In genomic region chr6:117406757-117407156, GRCm38 (mm10) we compare ENCODE assay signal across 18 mouse cellular contexts.
DNase-seq lines count a peak whose midpoint lies in the region; ATAC-seq and TF ChIP-seq lines count a peak whose summit lies in the region.
"Had no signal": no experiment of that assay in that cellular context is flagged by ENCODE, and none has a peak within 500 bp of the region (broad histone marks: within the 10 kb centered on the region; RNA-seq: fewer than 3 reads in every experiment).

No protein-coding gene starts in this region.

- H3K9ac ChIP-seq in hindbrain, postnatal 0 days (replicated peaks; ENCODE audit: low read length) = no peak overlapping the region
- no peak overlapping the region for H3K9ac ChIP-seq in hindbrain, embryonic 13.5 days
- H3K9ac ChIP-seq in liver, embryonic 11.5 days (ENCODE audit: low read depth, low read length) = no peak overlapping the region
- no peak overlapping the region for H3K9ac ChIP-seq in liver, embryonic 12.5 days
- no peak overlapping the region for H3K9ac ChIP-seq in limb, embryonic 13.5 days
- no peak overlapping the region for H3K9ac ChIP-seq in stomach, postnatal 0 days (ENCODE audit: low read length)
- H3K9ac ChIP-seq: heart, embryonic 13.5 days; midbrain, embryonic 12.5 days; stomach, embryonic 15.5 days had no signal

- no peak for TF ChIP-seq EP300 in stomach, postnatal 0 days (optimal IDR thresholded peaks at IDR 0.05)

- no peak for ATAC-seq in hindbrain, postnatal 0 days
- ATAC-seq in hindbrain, embryonic 13.5 days (ENCODE audit: low FRiP score) = no peak
- ATAC-seq in liver, embryonic 11.5 days (replicated peaks; ENCODE audit: low FRiP score) = no peak
- ATAC-seq in liver, embryonic 12.5 days = no peak
- ATAC-seq in limb, embryonic 13.5 days (ENCODE audit: low FRiP score, low read depth) = peak; percentile 26; the same call in 1 of the 2 replicates
- no peak for ATAC-seq in stomach, postnatal 0 days (ENCODE audit: low FRiP score, low TSS enrichment)
- ATAC-seq: forebrain, embryonic 14.5 days had no signal

- no peak overlapping the region for H3K4me3 ChIP-seq in hindbrain, postnatal 0 days (ENCODE audit: low read length)
- H3K4me3 ChIP-seq in hindbrain, embryonic 13.5 days = no peak overlapping the region
- no peak overlapping the region for H3K4me3 ChIP-seq in liver, embryonic 11.5 days (ENCODE audit: low read depth, low read length)
- H3K4me3 ChIP-seq in liver, embryonic 12.5 days = no peak overlapping the region
- no peak overlapping the region for H3K4me3 ChIP-seq in limb, embryonic 13.5 days
- H3K4me3 ChIP-seq in stomach, postnatal 0 days (ENCODE audit: low read depth, low read length) = no peak overlapping the region
- H3K4me3 ChIP-seq: heart, embryonic 13.5 days; midbrain, embryonic 12.5 days; stomach, embryonic 15.5 days had no signal

- 62% methylated on average over 9 of the region's 9 CpGs for WGBS in hindbrain, postnatal 0 days
- 55% methylated on average over 9 of the region's 9 CpGs for WGBS in hindbrain, embryonic 13.5 days
- WGBS in liver, embryonic 11.5 days = 69% methylated on average over 9 of the region's 9 CpGs
- 54% methylated on average over 9 of the region's 9 CpGs for WGBS in liver, embryonic 12.5 days (ENCODE audit: insufficient replicate concordance)
- 18% methylated on average over 9 of the region's 9 CpGs for WGBS in limb, embryonic 13.5 days
- 80% methylated on average over 9 of the region's 9 CpGs for WGBS in stomach, postnatal 0 days

- no peak overlapping the region for H3K4me2 ChIP-seq in hindbrain, postnatal 0 days (ENCODE audit: low read depth, low read length)
- H3K4me2 ChIP-seq in hindbrain, embryonic 13.5 days = no peak overlapping the region
- H3K4me2 ChIP-seq in liver, embryonic 11.5 days = no peak overlapping the region
- H3K4me2 ChIP-seq in liver, embryonic 12.5 days = no peak overlapping the region
- peak overlapping the region; percentile 47 for H3K4me2 ChIP-seq in limb, embryonic 13.5 days (replicated peaks)
- H3K4me2 ChIP-seq in stomach, postnatal 0 days (replicated peaks; ENCODE audit: low read depth) = no peak overlapping the region
- H3K4me2 ChIP-seq: heart, embryonic 13.5 days; midbrain, embryonic 12.5 days; stomach, embryonic 15.5 days had no signal

- no peak for TF ChIP-seq CTCF in hindbrain, postnatal 0 days (IDR thresholded peaks at IDR 0.05; ENCODE audit: low read depth)
- TF ChIP-seq CTCF in stomach, postnatal 0 days (IDR thresholded peaks at IDR 0.05; ENCODE audit: low read depth) = no peak

- H3K4me1 ChIP-seq in hindbrain, postnatal 0 days (ENCODE audit: insufficient read depth, low read length) = no peaks in the 10 kb centered on the region
- peaks cover 14% of the 10 kb centered on the region for H3K4me1 ChIP-seq in hindbrain, embryonic 13.5 days (replicated peaks)
- H3K4me1 ChIP-seq in liver, embryonic 11.5 days (replicated peaks; ENCODE audit: control insufficient read depth, insufficient read depth, low read length) = no peaks in the 10 kb centered on the region
- H3K4me1 ChIP-seq in liver, embryonic 12.5 days = no peaks in the 10 kb centered on the region
- H3K4me1 ChIP-seq in limb, embryonic 13.5 days = peaks cover 36% of the 10 kb centered on the region
- no peaks in the 10 kb centered on the region for H3K4me1 ChIP-seq in stomach, postnatal 0 days (replicated peaks; ENCODE audit: control insufficient read depth, insufficient read depth)
- H3K4me1 ChIP-seq: midbrain, embryonic 12.5 days; stomach, embryonic 15.5 days had no signal

- H3K9me3 ChIP-seq in hindbrain, postnatal 0 days (ENCODE audit: low read length) = no peaks in the 10 kb centered on the region
- no peaks in the 10 kb centered on the region for H3K9me3 ChIP-seq in hindbrain, embryonic 13.5 days
- no peaks in the 10 kb centered on the region for H3K9me3 ChIP-seq in liver, embryonic 11.5 days (ENCODE audit: control insufficient read depth, low read length)
- 0 out of 2 replicates have a peak, but pooled peaks cover 5% of the 10 kb centered on the region for H3K9me3 ChIP-seq in liver, embryonic 12.5 days (replicated peaks)
- H3K9me3 ChIP-seq in limb, embryonic 13.5 days = no peaks in the 10 kb centered on the region
- H3K9me3 ChIP-seq in stomach, postnatal 0 days (ENCODE audit: control insufficient read depth, low read length) = no peaks in the 10 kb centered on the region
- H3K9me3 ChIP-seq: heart, embryonic 13.5 days; midbrain, embryonic 12.5 days; stomach, embryonic 15.5 days had no signal

- H3K36me3 ChIP-seq in hindbrain, postnatal 0 days (ENCODE audit: insufficient read depth, low read length) = no peaks in the 10 kb centered on the region
- H3K36me3 ChIP-seq in hindbrain, embryonic 13.5 days = no peaks in the 10 kb centered on the region
- no peaks in the 10 kb centered on the region for H3K36me3 ChIP-seq in liver, embryonic 11.5 days (ENCODE audit: control insufficient read depth, insufficient read depth, low read length)
- H3K36me3 ChIP-seq in liver, embryonic 12.5 days = no peaks in the 10 kb centered on the region
- no peaks in the 10 kb centered on the region for H3K36me3 ChIP-seq in limb, embryonic 13.5 days
- H3K36me3 ChIP-seq in stomach, postnatal 0 days (ENCODE audit: control insufficient read depth, insufficient read depth, low read length) = no peaks in the 10 kb centered on the region
- H3K36me3 ChIP-seq: heart, embryonic 13.5 days; midbrain, embryonic 12.5 days; stomach, embryonic 15.5 days had no signal

- no peaks in the 10 kb centered on the region for H3K27me3 ChIP-seq in hindbrain, postnatal 0 days (ENCODE audit: insufficient read depth, low read length)
- no peaks in the 10 kb centered on the region for H3K27me3 ChIP-seq in hindbrain, embryonic 13.5 days
- no peaks in the 10 kb centered on the region for H3K27me3 ChIP-seq in liver, embryonic 11.5 days (replicated peaks; ENCODE audit: control insufficient read depth, insufficient read depth, low read length)
- no peaks in the 10 kb centered on the region for H3K27me3 ChIP-seq in liver, embryonic 12.5 days (replicated peaks)
- peaks cover 52% of the 10 kb centered on the region for H3K27me3 ChIP-seq in limb, embryonic 13.5 days
- H3K27me3 ChIP-seq in stomach, postnatal 0 days (ENCODE audit: control insufficient read depth, insufficient read depth, low read length) = no peaks in the 10 kb centered on the region
- H3K27me3 ChIP-seq: heart, embryonic 13.5 days; midbrain, embryonic 12.5 days; stomach, embryonic 15.5 days had no signal

- DNase-seq in hindbrain, postnatal 0 days (ENCODE audit: low spot score) = peak; percentile 19
- DNase-seq in liver, embryonic 11.5 days (ENCODE audit: low spot score) = peak; percentile 21
- peak; percentile 65 for DNase-seq in retina, embryonic 14.5 days (ENCODE audit: low spot score)
- no peak for DNase-seq in stomach, postnatal 0 days (ENCODE audit: low spot score)
- no peak for DNase-seq in right cerebral cortex, postnatal 10 days (ENCODE audit: low spot score in 2 of 2)
- DNase-seq: adrenal gland, postnatal 10 days; cerebellum, adult 2 months; left cerebral cortex, postnatal 4 days; lung, adult 2 months; lung, postnatal 36 days; right cerebral cortex, postnatal 14 days had no signal

- no peak overlapping the region for H3K27ac ChIP-seq in hindbrain, postnatal 0 days
- H3K27ac ChIP-seq in hindbrain, embryonic 13.5 days = no peak overlapping the region
- H3K27ac ChIP-seq in liver, embryonic 11.5 days (ENCODE audit: low read depth, low read length) = no peak overlapping the region
- H3K27ac ChIP-seq in liver, embryonic 12.5 days = no peak overlapping the region
- H3K27ac ChIP-seq in limb, embryonic 13.5 days = no peak overlapping the region
- H3K27ac ChIP-seq in stomach, postnatal 0 days (replicated peaks) = no peak overlapping the region
- H3K27ac ChIP-seq: midbrain, embryonic 12.5 days; stomach, embryonic 15.5 days had no signal

Comparison
In these comparisons a context has a peak if more than half of its experiments do, and no peak if none do; other contexts are left out.
1. DNase-seq: peak in hindbrain, postnatal 0 days (single experiment), liver, embryonic 11.5 days (single experiment) and retina, embryonic 14.5 days (single experiment); none in stomach, postnatal 0 days (single experiment) and right cerebral cortex, postnatal 10 days (0 of 2).